In the genomic region with DNA sequence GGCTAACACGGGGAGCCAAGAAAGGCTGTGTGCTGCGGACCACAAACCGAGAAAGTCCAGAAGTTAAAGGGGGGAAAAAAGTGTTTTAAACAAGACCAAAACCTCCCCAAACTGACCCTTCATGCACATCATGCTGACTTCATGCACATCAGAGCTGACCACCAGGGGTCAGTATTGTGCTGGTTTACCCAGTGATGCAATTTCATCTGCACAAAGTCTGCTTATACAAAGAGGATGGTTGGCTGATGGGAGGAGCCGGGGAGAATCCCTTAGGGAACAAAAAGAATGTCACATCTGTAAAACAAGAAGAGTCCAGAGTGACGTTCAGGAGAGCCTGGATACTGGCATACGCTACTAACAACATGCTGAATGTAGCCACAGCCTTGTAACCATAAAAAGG, we compare ENCODE assay signal across 9 mouse cellular contexts. TPM values are rescaled to one million over a fixed set of nuclear protein-coding genes. Genes with fewer than 3 reads are reported as not detected.
DNase-seq lines count a peak whose midpoint lies in the region; ATAC-seq and TF ChIP-seq lines count a peak whose summit lies in the region.
"Had no signal": no experiment of that assay in that cellular context is flagged by ENCODE, and none has a peak within 500 bp of the region (broad histone marks: within the 10 kb centered on the region; RNA-seq: fewer than 3 reads in every experiment).

No protein-coding gene starts in this region.

- ATAC-seq in embryonic facial prominence, embryonic 11.5 days (replicated peaks; ENCODE audit: insufficient number of reproducible peaks, low FRiP score, low TSS enrichment, low read depth): no peak
- peak; percentile 55; the same call in 1 of the 2 replicates for ATAC-seq in heart, postnatal 0 days (ENCODE audit: insufficient read depth, low read depth)

- H3K36me3 ChIP-seq in ES-E14 (ENCODE audit: control insufficient read depth, insufficient read depth, low read length, poor library complexity, severe bottlenecking): no peaks in the 10 kb centered on the region
- H3K36me3 ChIP-seq in embryonic facial prominence, embryonic 11.5 days (replicated peaks; ENCODE audit: control insufficient read depth, insufficient read depth, low read depth, low read length): no peaks in the 10 kb centered on the region
- no peaks in the 10 kb centered on the region for H3K36me3 ChIP-seq in heart, postnatal 0 days (replicated peaks; ENCODE audit: control insufficient read depth, insufficient read depth, low read length)

- TF ChIP-seq EP300 in heart, postnatal 0 days (IDR thresholded peaks at IDR 0.05; ENCODE audit: low read depth): no peak

- H3K27ac ChIP-seq in ES-E14 (ENCODE audit: insufficient read depth, low read depth, low read length, poor library complexity, severe bottlenecking): no peak overlapping the region
- H3K27ac ChIP-seq in embryonic facial prominence, embryonic 11.5 days (replicated peaks; ENCODE audit: low read depth, low read length): no peak overlapping the region
- no peak overlapping the region for H3K27ac ChIP-seq in heart, postnatal 0 days (ENCODE audit: low read depth)

- no peak overlapping the region for H3K4me3 ChIP-seq in ES-E14 (ENCODE audit: insufficient read depth in 1 of 2, low read depth in 1 of 2, low read length in 2 of 2, poor library complexity in 1 of 2, severe bottlenecking in 1 of 2)
- H3K4me3 ChIP-seq in embryonic facial prominence, embryonic 11.5 days (ENCODE audit: low read depth, low read length): no peak overlapping the region
- no peak overlapping the region for H3K4me3 ChIP-seq in heart, postnatal 0 days (ENCODE audit: low read depth, low read length)

- WGBS in embryonic facial prominence, embryonic 11.5 days: 29% methylated on average over 6 of the region's 6 CpGs
- WGBS in heart, postnatal 0 days: 27% methylated on average over 6 of the region's 6 CpGs

- no peak overlapping the region for H3K9ac ChIP-seq in ES-E14 (ENCODE audit: insufficient read depth, low read depth, low read length, poor library complexity, severe bottlenecking)
- no peak overlapping the region for H3K9ac ChIP-seq in embryonic facial prominence, embryonic 11.5 days (replicated peaks; ENCODE audit: low read length)
- H3K9ac ChIP-seq in heart, postnatal 0 days (replicated peaks; ENCODE audit: low read depth, low read length): no peak overlapping the region

- TF ChIP-seq CTCF in heart, postnatal 0 days (IDR thresholded peaks at IDR 0.05; ENCODE audit: low read depth): peak; percentile 87

- in situ Hi-C loops in ES-E14 (cut with MboI; ENCODE audit: low sequenced_read_pairs in 2 of 2, unreplicated experiment in 2 of 2): loop anchor here in 1 of 2 experiments (5.0 kb wide), 1 partner anchor 62 kb away; no protein-coding TSS in a partner anchor

- no peak overlapping the region for H3K4me2 ChIP-seq in embryonic facial prominence, embryonic 11.5 days (ENCODE audit: low read depth, low read length)
- H3K4me2 ChIP-seq in heart, postnatal 0 days (ENCODE audit: low read depth, low read length): no peak overlapping the region

- no peaks in the 10 kb centered on the region for H3K27me3 ChIP-seq in embryonic facial prominence, embryonic 11.5 days (ENCODE audit: control insufficient read depth, insufficient read depth, low read length)
- no peaks in the 10 kb centered on the region for H3K27me3 ChIP-seq in heart, postnatal 0 days (ENCODE audit: control insufficient read depth, insufficient read depth, low read length)

- H3K9me3 ChIP-seq in ES-E14 (ENCODE audit: control insufficient read depth, insufficient read depth, low read depth, low read length): no peaks in the 10 kb centered on the region
- no peaks in the 10 kb centered on the region for H3K9me3 ChIP-seq in embryonic facial prominence, embryonic 11.5 days (replicated peaks; ENCODE audit: control insufficient read depth, low read length)
- no peaks in the 10 kb centered on the region for H3K9me3 ChIP-seq in heart, postnatal 0 days (replicated peaks; ENCODE audit: control insufficient read depth, low read length)

- H3K4me1 ChIP-seq in ES-E14 (ENCODE audit: control insufficient read depth in 2 of 2, insufficient read depth in 2 of 2, low read length in 2 of 2, poor library complexity in 1 of 2): peaks cover 0 to 2% of the 10 kb centered on the region in 2 experiments; a peak in 1 of 4 replicates
- no peaks in the 10 kb centered on the region for H3K4me1 ChIP-seq in embryonic facial prominence, embryonic 11.5 days (ENCODE audit: control insufficient read depth, insufficient read depth, low read length)
- no peaks in the 10 kb centered on the region for H3K4me1 ChIP-seq in heart, postnatal 0 days (ENCODE audit: control insufficient read depth, insufficient read depth)

- DNase-seq in ES-E14 (ENCODE audit: low read depth, low spot score): peak; percentile 75
- peak; percentile 85 for DNase-seq in adrenal gland, postnatal 14 days
- peak; percentile 90 for DNase-seq in embryonic facial prominence, embryonic 11.5 days (ENCODE audit: low spot score)
- DNase-seq in heart, postnatal 0 days (ENCODE audit: low spot score): peak; percentile 66
- peak; percentile 57 to 75 for DNase-seq in layer of hippocampus, postnatal 36 days
- peak; percentile 91 for DNase-seq in lung, postnatal 36 days
- DNase-seq in right cerebral cortex, postnatal 36 days (ENCODE audit: low spot score in 2 of 2): peak; percentile 58 to 67
- DNase-seq in yolk sac, embryonic 10.5 days (ENCODE audit: low spot score): peak; percentile 44

TF ChIP-seq in ES-E14, 5 proteins besides CTCF, POLR2A, EP300 and RAD21:
- TF ChIP-seq CHD2 (IDR thresholded peaks at IDR 0.05; ENCODE audit: low read depth, low read length) (no peak), MAFK (IDR thresholded peaks at IDR 0.05; ENCODE audit: insufficient read depth, low read depth, low read length) (peak; percentile 26; the same call in 1 of the 2 replicates), ZC3H11A (IDR thresholded peaks at IDR 0.05; ENCODE audit: borderline replicate concordance, low read depth, low read length) (peak; percentile 94), ZNF384 (IDR thresholded peaks at IDR 0.05; ENCODE audit: low read depth, low read length) (no peak)

RNA-seq across cellular contexts. Expression of gene Treml4, which starts 10.8 kb away (rescaled TPM):
- 0.22 TPM in 1 of 2 replicates, not detected in the other for total RNA-seq in ES-E14 (2012; rRNA removed)
- 0.89 and 1.8 TPM in 2 replicates for total RNA-seq in adrenal gland, postnatal 14 days (2021)
- not detected in 2 replicates for polyA plus RNA-seq in embryonic facial prominence, embryonic 11.5 days (2014; fragmentation: Nextera tagmentation; extraction: Ambion mirVana)
- total RNA-seq in heart, postnatal 0 days (2014; rRNA removed; ENCODE audit: low replicate concordance): 0.19 TPM in 1 of 2 replicates, not detected in the other
- 0.36 and 0.44 TPM in 2 replicates for polyA plus RNA-seq in heart, postnatal 0 days (2015; fragmentation: Nextera tagmentation; extraction: Ambion mirVana)
- not detected for total RNA-seq in layer of hippocampus, postnatal 36 days (2021)

RNA-seq across cellular contexts. Expression of gene Treml2, which starts 24.4 kb away (rescaled TPM):
- 2.3 and 5.1 TPM in 2 replicates for total RNA-seq in ES-E14 (2012; rRNA removed)
- total RNA-seq in adrenal gland, postnatal 14 days (2021): 0.93 and 5.6 TPM in 2 replicates
- 0.10 and 0.15 TPM in 2 replicates for polyA plus RNA-seq in embryonic facial prominence, embryonic 11.5 days (2014; fragmentation: Nextera tagmentation; extraction: Ambion mirVana)
- 0.15 and 7.9 TPM in 2 replicates for total RNA-seq in heart, postnatal 0 days (2014; rRNA removed; ENCODE audit: low replicate concordance)
- not detected in 2 replicates for polyA plus RNA-seq in heart, postnatal 0 days (2015; fragmentation: Nextera tagmentation; extraction: Ambion mirVana)
- total RNA-seq in layer of hippocampus, postnatal 36 days (2021): under 1 TPM; 0.28 to 0.30 TPM

RNA-seq across cellular contexts. Expression of gene Trem3, which starts 27.3 kb away (rescaled TPM):
- not detected in 2 replicates for total RNA-seq in ES-E14 (2012; rRNA removed)
- 0.48 TPM in 1 of 2 replicates, not detected in the other for total RNA-seq in adrenal gland, postnatal 14 days (2021)
- polyA plus RNA-seq in embryonic facial prominence, embryonic 11.5 days (2014; fragmentation: Nextera tagmentation; extraction: Ambion mirVana): 0.21 TPM in 1 of 2 replicates, not detected in the other
- total RNA-seq in heart, postnatal 0 days (2014; rRNA removed; ENCODE audit: low replicate concordance): not detected in 2 replicates
- 0.11 and 0.15 TPM in 2 replicates for polyA plus RNA-seq in heart, postnatal 0 days (2015; fragmentation: Nextera tagmentation; extraction: Ambion mirVana)
- total RNA-seq in layer of hippocampus, postnatal 36 days (2021): not detected
- polyA plus RNA-seq: stomach, embryonic 14.5 days had no signal

RNA-seq across cellular contexts. Expression of gene B430306N03Rik, which starts 41.1 kb away (rescaled TPM):
- total RNA-seq in ES-E14 (2012; rRNA removed): 0.13 and 0.26 TPM in 2 replicates
- 0.19 and 0.45 TPM in 2 replicates for total RNA-seq in adrenal gland, postnatal 14 days (2021)
- polyA plus RNA-seq in embryonic facial prominence, embryonic 11.5 days (2014; fragmentation: Nextera tagmentation; extraction: Ambion mirVana): not detected in 2 replicates
- total RNA-seq in heart, postnatal 0 days (2014; rRNA removed; ENCODE audit: low replicate concordance): 0.23 and 0.31 TPM in 2 replicates
- polyA plus RNA-seq in heart, postnatal 0 days (2015; fragmentation: Nextera tagmentation; extraction: Ambion mirVana): 0.16 and 0.18 TPM in 2 replicates
- under 1 TPM in 1 of 2 experiments, not detected in 1; 0.22 TPM for total RNA-seq in layer of hippocampus, postnatal 36 days (2021)

RNA-seq across cellular contexts. Expression of gene Trem1, which starts 42.3 kb away (rescaled TPM):
- total RNA-seq in ES-E14 (2012; rRNA removed): not detected in 2 replicates
- total RNA-seq in adrenal gland, postnatal 14 days (2021): 0.11 TPM in 2 replicates
- 0.07 and 0.11 TPM in 2 replicates for polyA plus RNA-seq in embryonic facial prominence, embryonic 11.5 days (2014; fragmentation: Nextera tagmentation; extraction: Ambion mirVana)
- total RNA-seq in heart, postnatal 0 days (2014; rRNA removed; ENCODE audit: low replicate concordance): 1.6 TPM in 1 of 2 replicates, not detected in the other
- 0.04 TPM in 2 replicates for polyA plus RNA-seq in heart, postnatal 0 days (2015; fragmentation: Nextera tagmentation; extraction: Ambion mirVana)
- total RNA-seq in layer of hippocampus, postnatal 36 days (2021): not detected
- polyA plus RNA-seq: stomach, embryonic 14.5 days had no signal
